Mouse (Mus musculus): ENCODE data around the gene Uggt2. TPM values are rescaled to one million over a fixed set of nuclear protein-coding genes. Genes with fewer than 3 reads are reported as not detected.

The Uggt2 gene
- polyA plus RNA-seq, 1 experiment from 2014 or later: 6.1 TPM

DNA sequence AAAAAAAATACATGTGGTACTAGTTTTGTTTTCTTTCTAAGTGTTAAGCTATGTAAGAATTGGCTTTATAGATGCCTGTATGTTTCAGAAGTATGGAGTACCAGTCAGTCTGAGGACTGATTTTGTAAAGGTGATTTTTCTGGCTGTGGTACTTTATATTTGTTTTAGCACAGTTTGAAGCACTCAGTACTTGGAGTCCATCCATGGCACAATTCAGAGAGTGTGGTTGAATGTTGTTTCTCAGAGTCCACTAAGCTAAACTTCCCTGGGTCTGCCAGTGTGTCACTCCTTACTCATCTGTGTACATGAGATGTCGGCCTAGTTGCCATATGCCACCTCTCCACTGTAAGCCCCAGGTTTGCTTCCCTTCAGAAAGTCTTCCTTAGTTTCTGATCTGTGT, 150.4 kb downstream of the Uggt2 start:
- Histone ChIP-seq H3K27ac (ENCODE audit: low read length) (no peak overlapping the region), H3K9me3 (replicated peaks; ENCODE audit: control insufficient read depth, low read length) (no peaks in the 10 kb centered on the region), H3K9ac (ENCODE audit: low read length) (no peak overlapping the region), H3K4me3 (ENCODE audit: low read length) (no peak overlapping the region), H3K27me3 (ENCODE audit: control insufficient read depth, insufficient read depth, low read length) (no peaks in the 10 kb centered on the region), H3K36me3 (ENCODE audit: control insufficient read depth, insufficient read depth) (peaks cover 2% of the 10 kb centered on the region; the same call in 1 of the 2 replicates), H3K4me2 (ENCODE audit: low read depth, low read length) (no peak overlapping the region), H3K4me1 (ENCODE audit: control insufficient read depth, insufficient read depth, low read length) (peaks cover 5% of the 10 kb centered on the region; the same call in 1 of the 2 replicates)
- no peak for ATAC-seq (replicated peaks; ENCODE audit: extremely low read depth, insufficient read depth, low FRiP score)
- WGBS: 100% methylated on average over 1 of the region's 1 CpGs

DNA sequence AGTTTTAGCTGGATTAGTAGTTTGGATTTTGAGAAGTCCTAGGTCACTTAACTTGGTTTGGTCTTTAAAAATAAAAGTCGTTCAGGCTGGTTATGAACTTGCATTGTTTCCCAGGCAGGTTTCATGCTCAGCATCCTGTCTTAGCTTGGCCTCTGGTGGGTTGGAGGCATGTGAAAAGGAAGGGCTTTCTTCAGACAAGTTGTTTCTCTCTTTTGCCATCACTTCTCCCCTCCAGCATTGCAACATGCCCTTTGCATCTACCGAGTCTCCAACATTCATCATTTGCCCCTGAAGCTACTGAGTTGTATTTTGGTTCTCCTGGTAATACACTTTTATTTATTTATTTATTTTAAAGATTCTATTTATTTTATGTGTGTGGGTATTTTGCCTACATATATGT, 154.5 kb downstream of the Uggt2 start:
- Histone ChIP-seq H3K4me3 (ENCODE audit: low read length) (no peak overlapping the region), H3K4me2 (ENCODE audit: low read depth, low read length) (no peak overlapping the region), H3K9me3 (replicated peaks; ENCODE audit: control insufficient read depth, low read length) (no peaks in the 10 kb centered on the region), H3K27ac (ENCODE audit: low read length) (no peak overlapping the region), H3K9ac (ENCODE audit: low read length) (no peak overlapping the region), H3K27me3 (ENCODE audit: control insufficient read depth, insufficient read depth, low read length) (no peaks in the 10 kb centered on the region), H3K4me1 (ENCODE audit: control insufficient read depth, insufficient read depth, low read length) (peaks cover 6% of the 10 kb centered on the region; the same call in 1 of the 2 replicates), H3K36me3 (ENCODE audit: control insufficient read depth, insufficient read depth) (no peaks in the 10 kb centered on the region)
- no peak for ATAC-seq (replicated peaks; ENCODE audit: extremely low read depth, insufficient read depth, low FRiP score)
- 69% methylated on average over 2 of the region's 2 CpGs for WGBS

DNA sequence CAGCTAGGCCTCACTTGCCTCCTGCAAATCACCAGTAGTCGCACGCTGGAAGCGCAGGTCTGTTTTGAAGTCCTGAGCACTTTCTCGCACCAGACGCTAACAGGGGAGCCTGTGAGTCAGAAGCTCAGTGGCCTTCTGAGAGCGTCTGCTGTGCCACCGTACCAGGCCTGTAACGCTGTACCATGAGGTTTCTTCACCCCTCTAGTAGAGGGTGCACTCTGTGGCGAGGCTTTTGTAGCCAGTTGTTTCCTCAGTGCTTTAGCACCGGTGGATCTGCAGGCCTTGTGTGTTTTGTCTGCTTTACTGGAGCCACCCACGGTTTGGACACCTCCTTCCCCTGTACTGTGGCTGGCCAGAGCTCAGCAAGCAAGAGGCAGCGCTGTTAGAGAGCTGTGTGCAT, 157.2 kb downstream of the Uggt2 start:
- Histone ChIP-seq H3K27ac (ENCODE audit: low read length) (peak overlapping the region; percentile 15; the same call in 1 of the 2 replicates), H3K36me3 (ENCODE audit: control insufficient read depth, insufficient read depth) (no peaks in the 10 kb centered on the region), H3K4me1 (ENCODE audit: control insufficient read depth, insufficient read depth, low read length) (peaks cover 17% of the 10 kb centered on the region), H3K4me2 (ENCODE audit: low read depth, low read length) (no peak overlapping the region), H3K27me3 (ENCODE audit: control insufficient read depth, insufficient read depth, low read length) (no peaks in the 10 kb centered on the region), H3K4me3 (ENCODE audit: low read length) (no peak overlapping the region), H3K9me3 (replicated peaks; ENCODE audit: control insufficient read depth, low read length) (no peaks in the 10 kb centered on the region), H3K9ac (ENCODE audit: low read length) (no peak overlapping the region)
- ATAC-seq (replicated peaks; ENCODE audit: extremely low read depth, insufficient read depth, low FRiP score): no peak
- 44% methylated on average over 12 of the region's 12 CpGs for WGBS

DNA sequence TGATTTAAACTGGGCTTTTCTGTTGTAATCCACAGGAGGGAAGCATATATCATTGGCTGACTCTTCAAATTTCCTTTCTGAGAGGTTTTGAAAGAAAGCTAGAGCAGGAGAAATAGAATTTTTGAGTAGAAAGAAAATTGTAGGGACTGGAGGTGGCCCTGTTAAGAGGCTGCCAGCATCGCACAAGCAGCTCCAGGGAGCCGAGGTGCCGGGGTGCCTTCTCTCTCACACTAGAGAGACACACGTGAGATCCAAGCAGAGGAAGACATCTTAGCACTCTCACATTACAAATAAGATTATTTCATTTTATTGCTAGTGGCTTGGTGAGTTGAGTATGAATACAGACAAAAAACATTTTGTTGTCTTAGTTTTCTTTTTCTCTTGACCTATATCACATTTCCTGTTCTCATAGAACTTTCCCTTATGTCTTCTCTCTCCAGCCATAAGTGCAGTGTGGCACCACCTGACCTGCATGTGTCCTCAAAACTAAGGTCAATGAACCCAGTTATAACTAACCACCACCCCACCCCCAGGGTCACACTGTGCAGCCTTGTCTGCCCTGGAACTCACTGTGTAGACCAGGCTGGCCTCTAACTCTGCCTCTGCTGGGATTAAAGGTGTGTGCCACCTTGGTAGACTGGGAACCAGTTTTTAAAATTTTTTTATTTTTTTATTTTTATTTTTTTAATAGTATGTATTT, 158.3 kb downstream of the Uggt2 start:
- peaks cover 22% of the 10 kb centered on the region for H3K4me1 ChIP-seq (ENCODE audit: control insufficient read depth, insufficient read depth, low read length)
- peak overlapping the region; percentile 40; the same call in 1 of the 2 replicates for H3K27ac ChIP-seq (ENCODE audit: low read length)
- H3K9me3 ChIP-seq (replicated peaks; ENCODE audit: control insufficient read depth, low read length): no peaks in the 10 kb centered on the region
- no peak overlapping the region for H3K4me3 ChIP-seq (ENCODE audit: low read length)
- ATAC-seq (replicated peaks; ENCODE audit: extremely low read depth, insufficient read depth, low FRiP score): no peak
- no peaks in the 10 kb centered on the region for H3K36me3 ChIP-seq (ENCODE audit: control insufficient read depth, insufficient read depth)
- H3K9ac ChIP-seq (ENCODE audit: low read length): no peak overlapping the region
- 66% methylated on average over 4 of the region's 4 CpGs for WGBS
- no peak overlapping the region for H3K4me2 ChIP-seq (ENCODE audit: low read depth, low read length)
- H3K27me3 ChIP-seq (ENCODE audit: control insufficient read depth, insufficient read depth, low read length): no peaks in the 10 kb centered on the region

DNA sequence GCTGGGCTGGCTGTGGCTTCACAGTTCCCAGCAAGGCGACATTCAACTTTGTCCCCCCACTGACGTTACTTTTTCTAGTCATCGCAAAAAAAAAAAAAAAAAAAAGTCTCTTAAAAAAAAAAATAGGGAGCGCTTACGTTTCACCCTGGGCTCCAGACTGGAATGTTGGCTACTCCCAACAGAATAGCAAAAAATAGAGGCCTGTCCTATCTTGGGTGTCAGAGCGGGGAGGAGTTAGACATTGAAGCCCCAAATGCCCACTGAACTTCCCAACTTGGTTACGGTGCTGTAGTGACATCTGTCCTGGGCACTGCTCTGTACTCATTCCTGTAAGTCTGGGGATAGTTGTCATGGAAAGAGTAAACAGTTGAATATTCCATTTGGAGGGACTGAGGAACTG, 160.7 kb downstream of the Uggt2 start:
- peak overlapping the region; percentile 100 for H3K9ac ChIP-seq (ENCODE audit: low read length)
- no peaks in the 10 kb centered on the region for H3K36me3 ChIP-seq (ENCODE audit: control insufficient read depth, insufficient read depth)
- H3K27ac ChIP-seq (ENCODE audit: low read length): peak overlapping the region; percentile 97
- peak overlapping the region; percentile 99 for H3K4me3 ChIP-seq (ENCODE audit: low read length)
- H3K9me3 ChIP-seq (replicated peaks; ENCODE audit: control insufficient read depth, low read length): no peaks in the 10 kb centered on the region
- 1% methylated on average over 7 of the region's 7 CpGs for WGBS
- no peak for ATAC-seq (replicated peaks; ENCODE audit: extremely low read depth, insufficient read depth, low FRiP score)
- peak overlapping the region; percentile 59 for H3K4me2 ChIP-seq (ENCODE audit: low read depth, low read length)
- no peaks in the 10 kb centered on the region for H3K27me3 ChIP-seq (ENCODE audit: control insufficient read depth, insufficient read depth, low read length)
- H3K4me1 ChIP-seq (ENCODE audit: control insufficient read depth, insufficient read depth, low read length): peaks cover 22% of the 10 kb centered on the region

DNA sequence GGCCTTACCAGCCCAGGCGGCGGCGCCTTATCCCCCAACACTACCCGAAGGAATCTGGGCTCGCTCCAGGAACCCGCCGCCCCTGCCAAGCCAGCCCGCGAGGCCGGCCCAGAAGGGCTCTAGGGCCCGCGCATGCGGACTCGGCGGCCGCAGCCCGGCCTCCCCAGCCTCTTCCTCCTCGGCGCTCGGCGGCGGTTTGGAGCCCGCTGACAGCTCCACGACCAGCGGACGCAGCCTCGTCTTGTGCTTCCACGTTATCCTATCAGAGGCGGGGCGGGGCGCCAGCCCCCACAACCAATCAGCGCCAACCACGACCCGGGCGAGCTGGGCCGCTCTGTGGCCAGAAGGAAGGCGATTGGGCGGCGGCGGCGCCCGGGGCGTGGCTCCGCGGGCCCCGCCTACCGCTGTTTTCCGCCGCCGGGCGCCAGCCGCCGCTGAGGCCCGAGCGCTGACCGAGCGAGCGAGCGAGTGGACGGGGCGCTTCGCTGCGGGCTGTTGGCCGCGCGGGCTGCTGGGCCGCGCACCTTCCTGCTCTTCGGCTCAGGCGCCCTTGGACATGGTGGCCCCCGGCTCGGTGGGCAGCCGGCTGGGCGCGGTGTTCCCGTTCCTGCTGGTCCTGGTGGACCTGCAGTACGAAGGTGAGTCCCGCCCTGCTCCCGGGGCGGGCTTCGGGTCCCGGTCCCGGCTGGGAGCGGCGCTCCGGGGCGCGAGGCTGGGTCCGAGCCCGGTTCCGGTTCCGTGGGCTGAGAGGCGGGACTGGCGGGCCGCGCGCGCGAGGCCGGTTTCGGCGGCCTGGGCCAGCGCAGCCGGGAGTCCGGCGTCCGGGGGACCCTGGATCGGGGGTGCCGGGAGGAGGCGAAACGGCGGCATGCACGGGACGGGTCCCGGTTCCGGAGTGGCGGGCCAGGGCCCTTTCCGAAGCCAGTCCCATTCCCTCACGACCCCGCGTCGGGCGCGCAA, 161.4 kb downstream of the Uggt2 start, which contains the start of gene Dnajc3:
Gene Dnajc3, plus strand, starts transcription at position 444 of the 960 bp plus-strand sequence.
- H3K36me3 ChIP-seq (ENCODE audit: control insufficient read depth, insufficient read depth): no peaks in the 10 kb centered on the region
- H3K9me3 ChIP-seq (replicated peaks; ENCODE audit: control insufficient read depth, low read length): no peaks in the 10 kb centered on the region
- H3K4me2 ChIP-seq (ENCODE audit: low read depth, low read length): peak within 1 kb of the TSS; percentile 88
- WGBS: under 1% methylated on average over 123 of the region's 124 CpGs
- ATAC-seq (replicated peaks; ENCODE audit: extremely low read depth, insufficient read depth, low FRiP score): peak; percentile 99
- H3K27me3 ChIP-seq (ENCODE audit: control insufficient read depth, insufficient read depth, low read length): no peaks in the 10 kb centered on the region
- peak within 1 kb of the TSS; percentile 100 for H3K9ac ChIP-seq (ENCODE audit: low read length)
- peaks cover 22% of the 10 kb centered on the region for H3K4me1 ChIP-seq (ENCODE audit: control insufficient read depth, insufficient read depth, low read length)
- peak within 1 kb of the TSS; percentile 97 for H3K27ac ChIP-seq (ENCODE audit: low read length)
- peak within 1 kb of the TSS; percentile 99 for H3K4me3 ChIP-seq (ENCODE audit: low read length)

DNA sequence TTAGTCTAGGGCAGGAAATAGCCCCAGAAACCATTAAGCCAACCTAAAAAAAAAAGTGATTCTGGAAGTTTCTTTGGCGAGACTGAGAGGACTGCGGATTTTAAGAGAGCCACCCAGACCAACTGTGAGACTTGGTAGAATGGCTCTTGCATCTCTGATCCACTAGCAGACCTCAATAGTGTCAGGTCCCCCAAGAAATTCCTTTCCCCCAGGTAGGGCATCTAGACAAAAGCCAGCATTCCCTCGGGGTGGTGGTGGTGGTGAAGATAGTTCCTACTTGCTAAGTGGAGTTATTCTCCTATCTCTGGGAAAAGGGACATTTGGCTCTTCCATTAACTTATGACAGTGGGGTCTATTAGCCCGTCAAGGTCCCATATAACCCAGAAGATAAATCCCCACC, 162.3 kb downstream of the Uggt2 start:
- H3K9ac ChIP-seq (ENCODE audit: low read length): peak overlapping the region; percentile 75
- H3K4me1 ChIP-seq (ENCODE audit: control insufficient read depth, insufficient read depth, low read length): peaks cover 20% of the 10 kb centered on the region
- H3K27ac ChIP-seq (ENCODE audit: low read length): peak overlapping the region; percentile 91
- no peaks in the 10 kb centered on the region for H3K36me3 ChIP-seq (ENCODE audit: control insufficient read depth, insufficient read depth)
- WGBS: 29% methylated on average over 4 of the region's 4 CpGs
- H3K9me3 ChIP-seq (replicated peaks; ENCODE audit: control insufficient read depth, low read length): no peaks in the 10 kb centered on the region
- H3K4me2 ChIP-seq (ENCODE audit: low read depth, low read length): peak overlapping the region; percentile 88
- H3K4me3 ChIP-seq (ENCODE audit: low read length): peak overlapping the region; percentile 99
- no peak for ATAC-seq (replicated peaks; ENCODE audit: extremely low read depth, insufficient read depth, low FRiP score)
- no peaks in the 10 kb centered on the region for H3K27me3 ChIP-seq (ENCODE audit: control insufficient read depth, insufficient read depth, low read length)

DNA sequence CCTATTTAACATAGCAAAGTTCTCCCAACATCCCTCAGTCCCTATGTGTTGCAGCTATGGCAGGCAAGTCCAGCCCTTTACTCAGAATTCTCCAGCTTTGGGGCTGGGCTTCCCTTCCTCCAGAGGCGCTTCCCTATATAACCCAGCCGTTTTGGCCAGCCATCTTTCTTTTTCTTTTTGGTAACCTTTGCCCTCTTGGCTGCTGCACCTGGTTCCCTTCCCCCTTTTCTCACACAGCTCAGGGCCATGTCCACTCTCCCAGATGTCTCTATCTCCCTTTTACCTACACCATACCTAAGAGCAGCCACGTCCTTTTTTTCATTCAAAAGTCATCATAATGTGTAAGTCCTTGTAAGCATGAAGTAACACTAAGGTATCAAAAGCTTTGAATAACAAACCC, 163.0 kb downstream of the Uggt2 start:
- H3K27me3 ChIP-seq (ENCODE audit: control insufficient read depth, insufficient read depth, low read length): no peaks in the 10 kb centered on the region
- peaks cover 19% of the 10 kb centered on the region for H3K4me1 ChIP-seq (ENCODE audit: control insufficient read depth, insufficient read depth, low read length)
- WGBS: 64% methylated on average over 3 of the region's 3 CpGs
- H3K9ac ChIP-seq (ENCODE audit: low read length): no peak overlapping the region
- H3K36me3 ChIP-seq (ENCODE audit: control insufficient read depth, insufficient read depth): no peaks in the 10 kb centered on the region
- no peak overlapping the region for H3K27ac ChIP-seq (ENCODE audit: low read length)
- H3K9me3 ChIP-seq (replicated peaks; ENCODE audit: control insufficient read depth, low read length): no peaks in the 10 kb centered on the region
- no peak overlapping the region for H3K4me2 ChIP-seq (ENCODE audit: low read depth, low read length)
- H3K4me3 ChIP-seq (ENCODE audit: low read length): no peak overlapping the region
- ATAC-seq (replicated peaks; ENCODE audit: extremely low read depth, insufficient read depth, low FRiP score): no peak

Measured in heart, embryonic 16.5 days (tissue).